Mouse (Mus musculus): Measurements from ENCODE around the gene Ms4a6c.
"Not testable (repeated sequence)": the region's sequence is repeated elsewhere in the genome, so short reads cannot be mapped to it uniquely, and the experiment has no call there.

The Ms4a6c gene

DNA sequence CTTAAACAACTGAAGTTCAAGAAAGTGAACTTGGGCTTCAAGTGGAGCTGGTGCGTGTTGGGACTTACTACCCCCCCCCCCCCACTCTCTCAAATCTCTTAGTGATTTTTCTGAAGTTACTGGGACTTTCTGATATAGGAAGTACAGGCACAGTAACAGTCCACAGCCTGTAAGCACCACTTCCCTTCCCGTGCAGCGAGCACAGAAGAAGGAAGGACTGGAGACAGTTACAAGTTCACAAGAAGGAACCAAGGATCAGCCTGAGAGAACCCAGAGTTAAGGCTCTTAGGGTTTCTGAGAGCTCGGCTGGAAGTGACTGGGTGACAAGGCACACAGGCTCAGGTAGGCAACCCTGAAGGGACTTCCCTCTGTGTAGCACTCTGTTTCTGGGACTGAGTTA, at the start of gene Ms4a6c:
Ms4a6c (plus strand) TSS at position 152 of the 400 bp plus-strand sequence.
- in situ Hi-C loops (cut with MboI, MseI), result not testable (repeated sequence)

DNA sequence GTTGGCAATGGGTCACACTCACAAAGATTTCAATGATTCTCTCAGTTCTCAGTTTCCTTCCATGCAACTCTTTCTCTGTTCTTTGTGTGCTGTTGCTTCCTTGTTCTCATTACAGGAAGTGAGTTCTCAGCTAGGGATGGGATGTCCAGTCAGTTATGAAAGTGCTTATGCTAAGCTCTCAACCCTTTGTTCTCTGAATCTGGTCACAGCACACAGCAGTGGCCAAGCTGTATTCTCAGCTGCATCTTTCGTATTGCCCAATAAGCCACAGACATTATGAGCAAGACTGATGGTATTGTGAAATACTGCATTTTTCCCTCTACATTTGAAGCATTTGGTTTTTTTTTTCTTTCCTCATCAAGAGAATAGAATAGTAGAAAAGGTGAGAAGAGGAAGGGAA, 38.0 kb upstream of the Ms4a6c start:
- in situ Hi-C loops (cut with MboI, MseI), result not testable (repeated sequence)

DNA sequence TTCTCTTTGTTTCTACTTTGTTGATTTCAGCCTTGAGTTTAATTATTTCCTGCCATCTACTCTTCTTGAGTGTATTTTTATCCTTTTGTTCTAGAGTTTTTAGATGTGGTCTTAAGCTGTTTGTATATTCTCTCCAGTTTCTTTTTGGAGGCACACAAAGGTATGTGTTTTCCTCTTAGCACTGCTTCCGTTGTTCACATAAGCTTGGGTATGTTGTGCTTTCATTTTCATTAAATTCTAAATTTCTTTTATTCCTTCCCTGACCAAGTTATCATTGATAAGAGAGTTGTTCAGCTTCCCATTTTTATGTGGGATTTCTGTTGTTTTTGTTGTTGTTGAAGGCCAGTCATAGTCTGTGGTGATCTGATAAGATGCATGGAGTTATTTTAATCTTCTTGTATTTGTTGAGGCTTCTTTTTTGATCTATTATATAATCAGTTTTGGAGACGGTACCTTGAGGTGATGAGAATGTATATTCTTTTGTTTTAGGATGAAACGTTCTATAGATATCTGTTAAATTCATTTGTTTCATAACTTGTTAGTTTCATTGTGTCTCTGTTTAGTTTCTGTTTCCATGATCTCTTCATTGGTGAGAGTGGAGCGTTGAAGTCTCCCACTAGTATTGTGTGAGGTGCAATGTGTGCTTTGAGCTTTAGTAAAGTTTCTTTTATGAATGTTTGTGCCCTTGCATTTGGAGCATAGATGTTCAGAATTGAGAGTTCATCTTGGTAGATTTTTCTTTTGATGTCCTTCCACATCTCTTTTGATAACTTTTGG, 33.9 kb upstream of the Ms4a6c start:
- in situ Hi-C loops (cut with MboI, MseI), result no loop called here

DNA sequence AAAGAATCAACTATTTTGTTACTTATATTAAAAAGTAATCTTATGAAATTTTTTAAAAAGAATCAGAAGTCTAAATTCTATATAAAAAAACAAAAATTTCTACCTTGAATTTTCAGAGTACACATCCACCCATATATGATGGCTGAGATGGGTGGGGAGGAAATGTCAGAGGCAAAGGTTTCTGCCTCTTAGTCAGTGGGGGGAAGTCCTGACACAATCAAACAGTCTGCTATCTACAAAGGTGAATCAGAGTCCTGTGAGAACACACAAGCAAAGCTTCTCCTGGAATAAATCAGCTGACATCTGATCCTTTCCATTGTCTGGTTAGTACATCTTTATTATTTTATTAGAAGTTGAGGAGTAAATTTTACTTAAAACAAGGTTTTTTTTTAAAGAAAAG, 25.8 kb upstream of the Ms4a6c start, which contains the start of gene Ms4a4b:
Ms4a4b (plus strand) TSS at position 216 of the 400 bp plus-strand sequence.
- in situ Hi-C loops (cut with MboI, MseI), result no loop called here

DNA sequence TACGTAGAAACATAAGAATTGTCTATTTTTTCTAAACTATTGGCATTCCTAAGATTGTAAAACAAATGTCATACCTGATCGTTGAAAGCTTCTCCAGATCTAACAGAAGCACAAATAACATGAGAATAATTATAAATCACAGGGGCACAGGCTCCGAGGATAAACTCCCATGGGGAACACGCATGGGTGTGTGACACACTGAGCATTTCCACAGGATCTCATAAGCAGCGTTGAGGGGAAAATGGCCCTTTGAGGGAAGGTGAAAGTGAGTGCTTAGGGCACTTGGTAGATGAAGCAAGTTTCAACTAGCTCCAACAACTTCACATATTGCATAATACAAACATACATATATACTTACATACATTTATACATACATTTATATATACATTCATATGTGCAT, 25.2 kb upstream of the Ms4a6c start:
- in situ Hi-C loops (cut with MboI, MseI), result no loop called here

DNA sequence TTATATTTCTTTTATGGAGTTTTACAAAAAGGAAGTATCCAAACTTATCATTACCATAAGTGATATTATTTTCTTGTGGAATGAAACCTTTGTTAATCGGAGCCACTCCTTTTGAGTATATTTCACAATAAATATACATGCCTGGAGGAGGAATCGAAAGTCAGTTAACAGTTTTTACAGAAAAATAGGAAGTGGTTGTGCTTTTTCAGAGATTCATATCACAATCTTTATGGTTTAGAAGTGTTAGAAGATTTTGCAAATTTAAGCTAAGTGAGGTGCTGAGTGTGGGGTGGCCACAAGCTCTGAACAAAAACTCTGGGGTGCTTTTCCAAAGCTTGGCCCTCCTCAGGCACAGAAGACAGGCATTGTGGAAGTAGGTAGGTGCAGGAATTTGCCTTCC, 21.9 kb upstream of the Ms4a6c start:
- in situ Hi-C loops (cut with MboI, MseI), result no loop called here

DNA sequence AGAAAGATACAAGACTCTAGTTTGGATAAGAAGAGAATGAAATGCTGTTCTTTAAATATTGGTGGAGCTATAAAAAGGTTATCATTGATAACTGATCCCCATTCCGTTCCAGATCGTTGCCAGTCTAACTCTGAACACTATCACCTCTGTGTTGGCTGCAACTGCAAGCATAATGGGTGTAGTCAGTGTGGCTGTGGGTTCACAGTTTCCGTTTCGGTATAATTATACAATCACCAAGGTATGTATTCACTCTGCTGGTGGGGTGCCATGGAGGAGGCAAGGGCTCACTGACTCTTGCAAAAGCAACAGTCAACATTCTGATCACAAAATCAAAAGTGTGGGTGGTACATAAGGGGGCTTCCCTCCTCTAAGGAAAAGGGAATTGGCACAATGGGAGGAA, 10.1 kb upstream of the Ms4a6c start:
- in situ Hi-C loops (cut with MboI, MseI), result loop anchor here (10.0 kb wide), 1 partner anchor 1354 kb away; the partner anchor contains the start of gene Fads2

DNA sequence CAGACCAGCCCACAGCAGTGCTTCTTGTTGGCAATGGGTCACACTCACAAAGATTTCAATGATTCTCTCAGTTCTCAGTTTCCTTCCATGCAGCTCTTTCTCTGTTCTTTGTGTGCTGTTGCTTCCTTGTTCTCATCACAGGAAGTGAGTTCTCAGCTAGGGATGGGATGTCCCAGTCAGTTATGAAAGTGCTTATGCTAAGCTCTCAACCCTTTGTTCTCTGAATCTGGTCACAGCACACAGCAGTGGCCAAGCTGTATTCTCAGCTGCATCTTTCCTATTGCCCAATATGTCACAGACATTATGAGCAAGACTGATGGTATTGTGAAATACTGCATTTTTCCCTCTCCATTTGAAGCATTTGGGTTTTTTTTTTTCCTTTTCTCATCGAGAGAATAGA, 4.4 kb upstream of the Ms4a6c start:
- in situ Hi-C loops (cut with MboI, MseI), result not testable (repeated sequence)

DNA sequence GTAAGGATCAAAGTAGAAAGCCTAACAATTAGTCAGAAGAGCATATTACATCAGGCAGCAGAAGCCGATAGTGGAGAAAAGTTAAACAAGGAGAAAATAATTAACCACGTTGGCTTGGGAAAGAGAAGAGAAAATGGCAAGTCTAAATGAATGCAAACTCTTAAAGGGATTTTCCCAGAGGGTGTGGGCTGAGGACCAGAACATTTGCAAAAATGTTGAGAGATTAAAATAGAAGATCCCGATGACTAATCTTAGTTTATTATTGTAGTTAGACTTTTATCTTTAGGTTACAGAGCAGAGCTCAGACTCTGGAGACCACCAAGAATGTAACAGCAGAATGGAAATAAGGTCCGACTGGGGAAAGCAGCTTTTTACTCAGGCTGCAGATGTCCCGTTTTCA, 2.7 kb upstream of the Ms4a6c start:
- in situ Hi-C loops (cut with MboI, MseI), result no loop called here

DNA sequence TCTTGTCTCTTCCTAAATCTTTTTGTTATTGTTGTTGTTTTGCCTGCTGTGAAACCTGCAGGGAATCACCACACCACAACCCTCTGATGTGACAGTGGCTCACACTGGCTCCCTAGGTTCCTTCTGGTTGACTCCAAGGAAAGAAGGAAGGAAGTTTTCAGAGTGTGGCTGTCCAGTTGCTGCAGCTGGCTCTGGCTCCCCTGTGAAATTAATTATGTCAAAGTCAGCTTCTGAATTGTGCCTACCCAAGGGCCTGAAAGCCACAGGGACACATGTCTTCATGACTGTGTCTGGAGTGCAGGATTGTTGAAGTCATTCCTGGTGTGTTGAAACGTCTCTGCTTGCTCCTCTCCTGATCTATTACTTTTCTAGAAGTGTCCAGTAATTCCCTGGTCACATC, 805 bp upstream of the Ms4a6c start:
- in situ Hi-C loops (cut with MboI, MseI), result not testable (repeated sequence)

DNA sequence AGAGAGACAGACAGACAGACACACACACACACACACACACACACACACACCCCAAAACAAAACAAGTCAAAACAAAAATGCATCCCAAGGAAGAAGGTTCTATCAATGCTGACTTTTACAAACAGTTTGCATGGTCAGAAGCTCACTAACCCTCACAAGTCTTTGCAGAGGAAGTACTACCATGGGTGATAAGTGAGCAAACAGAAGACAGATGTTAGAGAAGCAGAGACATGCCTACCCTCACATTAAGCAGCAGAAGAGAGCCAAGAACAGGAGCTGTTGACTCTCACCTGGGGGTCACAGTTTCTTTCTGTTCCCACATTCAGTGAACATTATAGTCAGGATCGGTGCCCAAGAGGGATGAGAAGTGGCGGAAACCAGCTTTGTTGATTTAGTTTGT, 10.5 kb downstream of the Ms4a6c start:
- in situ Hi-C loops (cut with MboI, MseI), result no loop called here

DNA sequence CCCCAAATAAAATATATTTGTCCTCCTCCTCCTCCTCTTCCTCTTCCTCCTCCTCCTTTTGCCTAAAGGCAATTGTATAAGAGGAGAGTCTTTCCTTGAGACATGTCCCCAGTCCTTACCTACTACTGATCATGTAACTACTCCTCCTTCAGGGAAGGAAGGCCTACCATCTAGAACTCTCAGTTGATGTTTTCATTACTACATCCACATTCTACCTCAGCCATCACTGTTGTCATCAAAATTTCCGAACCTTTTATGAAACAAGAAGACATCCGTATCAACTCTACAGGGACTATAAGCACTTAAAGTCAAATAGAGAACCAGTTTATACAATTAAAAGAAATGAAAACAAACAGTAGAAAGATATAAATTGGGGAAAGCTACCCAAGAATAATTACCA, 13.5 kb downstream of the Ms4a6c start:
- in situ Hi-C loops (cut with MboI, MseI), result no loop called here

DNA sequence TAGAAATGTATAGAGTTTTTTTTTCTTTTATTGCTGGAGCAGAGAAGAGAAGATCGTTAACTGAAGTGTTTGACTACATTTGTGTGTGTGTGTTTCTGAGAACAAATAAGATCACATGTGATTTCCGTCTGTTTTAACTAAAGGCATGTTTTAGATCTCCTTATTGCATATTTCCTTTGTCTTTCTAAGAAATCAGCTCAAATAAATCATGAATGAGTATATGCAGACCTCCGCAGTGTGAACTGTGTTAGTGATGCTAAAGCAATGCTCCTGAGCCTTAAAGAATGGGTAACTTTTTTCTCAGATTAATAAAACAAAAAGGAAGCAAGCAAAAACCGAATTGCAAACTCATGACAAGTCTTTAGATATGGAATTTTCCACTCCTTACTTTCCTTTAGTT, 14.8 kb downstream of the Ms4a6c start:
- in situ Hi-C loops (cut with MboI, MseI), result no loop called here

DNA sequence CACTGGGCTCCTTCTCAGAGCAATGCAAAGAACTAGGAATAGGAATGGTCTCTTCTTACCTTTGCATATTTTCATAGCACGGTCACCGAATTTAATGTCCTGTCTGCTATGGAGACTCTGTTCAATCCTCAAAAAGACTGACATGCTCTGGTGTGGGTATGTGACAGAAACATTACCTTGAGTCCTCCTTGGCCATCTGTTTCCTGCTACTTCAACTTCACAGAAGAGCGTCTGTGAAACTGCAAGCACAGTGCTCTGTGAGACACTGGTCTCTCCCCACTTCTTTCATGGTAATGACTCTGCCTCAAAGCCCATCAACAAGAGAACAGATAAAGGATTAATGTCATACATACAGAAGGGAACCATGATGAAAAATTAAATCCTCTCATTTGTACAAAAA, 15.2 kb downstream of the Ms4a6c start:
- in situ Hi-C loops (cut with MboI, MseI), result no loop called here

DNA sequence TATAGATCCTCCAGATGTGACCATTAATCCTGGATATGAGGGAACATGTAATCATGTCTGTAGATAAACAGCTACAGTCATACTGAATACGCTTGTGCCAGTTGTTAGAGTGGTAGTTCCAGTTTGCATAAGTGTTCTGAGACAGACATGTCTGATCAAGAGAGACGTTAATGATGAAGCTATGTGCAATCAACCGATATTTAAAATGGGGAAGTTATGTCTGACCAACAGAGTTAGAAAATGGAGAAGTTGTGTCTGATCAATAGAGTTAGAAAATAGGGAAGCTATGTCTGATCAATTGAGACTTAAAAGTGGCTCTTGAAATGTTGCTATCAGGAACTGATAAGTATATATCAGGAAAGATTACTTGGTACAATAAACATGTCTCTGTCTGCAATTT, 16.1 kb downstream of the Ms4a6c start:
- in situ Hi-C loops (cut with MboI, MseI), result loop anchor here (5.0 kb wide), 1 partner anchor 37 kb away; no protein-coding TSS in a partner anchor

DNA sequence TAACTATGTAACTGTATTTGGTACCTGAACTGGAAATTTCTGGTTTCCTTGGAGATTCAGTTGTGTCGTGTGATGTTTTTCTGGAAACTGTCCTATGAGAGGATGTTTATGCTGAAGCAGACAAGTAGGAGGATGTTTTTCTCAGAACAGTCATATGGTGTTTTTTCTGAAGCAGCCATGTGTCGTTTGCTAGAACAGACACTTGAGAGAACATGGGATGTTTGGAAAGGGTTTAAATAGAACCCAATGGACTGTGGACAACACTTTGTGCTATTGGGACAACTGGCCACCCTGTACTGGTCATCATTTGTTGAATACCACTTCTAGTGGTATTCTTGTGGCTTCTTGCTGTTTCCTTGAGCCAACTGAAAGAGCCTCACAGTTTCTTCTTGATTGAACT, 16.6 kb downstream of the Ms4a6c start, which contains the start of gene Gm8369:
Gm8369 (plus strand) TSS at position 193 of the 400 bp plus-strand sequence.
- in situ Hi-C loops (cut with MboI, MseI), result loop anchor here (5.0 kb wide), 1 partner anchor 37 kb away; no protein-coding TSS in a partner anchor

DNA sequence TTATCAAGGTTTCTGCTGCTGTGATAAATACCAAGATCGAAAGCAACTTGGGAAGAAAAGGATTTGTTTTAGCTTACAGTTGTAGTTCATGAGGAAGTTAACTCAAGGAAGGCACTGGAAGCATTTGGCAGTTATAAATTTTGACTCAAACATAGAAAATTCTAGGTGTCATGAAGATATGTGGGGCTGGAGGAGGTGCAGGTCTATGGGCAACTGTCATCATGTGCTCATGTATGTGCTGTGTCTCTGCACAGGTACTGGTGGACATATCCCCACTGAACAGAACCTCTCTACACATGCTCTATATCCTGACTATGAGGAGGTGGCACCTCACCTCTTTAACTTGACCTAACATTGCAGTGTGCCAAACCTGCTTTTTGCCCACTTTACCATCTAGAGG, 17.4 kb downstream of the Ms4a6c start:
- in situ Hi-C loops (cut with MboI, MseI), result loop anchor here (5.0 kb wide), 1 partner anchor 36 kb away; no protein-coding TSS in a partner anchor

DNA sequence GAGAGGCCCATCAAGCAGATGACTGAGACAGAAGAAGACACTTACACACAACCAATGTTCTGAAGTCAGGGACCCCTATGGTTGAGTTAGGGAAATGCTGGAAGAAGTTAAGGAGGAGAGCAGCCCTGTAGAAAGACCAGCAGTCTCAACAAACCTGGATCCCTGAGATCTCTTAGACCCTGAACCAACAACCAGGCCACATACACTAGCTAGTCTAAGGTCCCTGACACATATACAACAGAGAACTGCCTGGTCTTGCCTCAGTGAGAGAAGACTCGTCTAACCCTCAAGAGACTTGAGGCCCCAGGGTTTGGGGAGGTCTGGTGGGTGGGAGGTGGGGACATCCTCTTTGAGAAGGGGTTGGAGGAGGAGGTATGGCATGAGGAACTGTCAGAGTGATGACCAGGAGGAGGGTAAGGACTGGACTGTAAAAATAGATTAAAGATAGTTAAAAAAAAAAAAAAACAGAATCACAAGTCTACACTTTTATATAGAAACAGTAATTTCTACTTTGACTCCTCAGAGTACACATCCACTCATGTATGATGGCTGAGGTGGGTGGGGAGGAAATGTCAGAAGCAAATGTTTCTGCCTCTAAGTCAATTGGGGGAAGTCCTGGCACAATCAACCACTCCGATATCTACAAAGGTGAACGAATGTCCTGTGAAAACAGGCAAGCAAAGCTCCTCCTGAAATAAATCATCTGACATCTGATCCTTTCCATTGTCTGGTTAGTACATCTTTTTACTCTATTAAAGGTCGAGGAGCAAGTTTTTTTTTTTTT, 22.4 kb downstream of the Ms4a6c start:
- in situ Hi-C loops (cut with MboI, MseI), result no loop called here

DNA sequence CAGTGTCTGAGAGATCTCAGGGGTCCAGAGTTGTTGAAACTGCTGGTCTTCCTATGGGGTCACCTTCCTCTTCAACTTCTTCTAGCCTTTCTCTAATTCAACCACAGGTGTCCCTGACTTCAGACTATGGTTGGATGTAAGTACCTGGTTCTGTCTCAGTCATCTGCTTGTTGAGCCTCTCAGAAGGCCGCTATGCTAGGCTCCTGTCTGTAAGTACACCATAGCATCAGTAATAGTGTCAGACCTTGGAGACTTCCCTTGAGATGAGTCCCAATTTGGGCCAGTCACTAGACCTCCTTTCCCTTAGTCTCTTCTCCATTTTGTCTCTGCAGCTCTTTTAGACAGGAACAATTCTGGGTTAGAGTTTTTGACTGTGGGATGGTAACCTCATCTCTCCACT, 23.5 kb downstream of the Ms4a6c start:
- in situ Hi-C loops (cut with MboI, MseI), result no loop called here

DNA sequence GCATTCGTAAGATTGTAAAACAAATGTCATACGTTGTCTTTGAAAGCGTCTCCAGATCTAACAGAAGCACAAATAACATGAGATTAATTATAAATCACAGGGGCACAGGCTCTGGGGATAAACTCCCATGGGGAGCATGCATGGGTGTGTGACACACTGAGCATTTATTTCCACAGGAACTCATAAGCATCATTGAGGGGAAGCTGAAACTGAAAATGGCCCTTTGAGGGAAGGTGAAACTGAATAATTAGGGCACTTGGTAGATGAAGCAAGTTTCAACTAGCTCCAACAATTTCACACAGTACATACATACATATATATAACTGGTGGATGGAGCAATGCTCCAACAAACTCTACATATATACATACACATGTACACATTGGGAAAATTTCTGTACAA, 25.4 kb downstream of the Ms4a6c start:
- in situ Hi-C loops (cut with MboI, MseI), result no loop called here

DNA sequence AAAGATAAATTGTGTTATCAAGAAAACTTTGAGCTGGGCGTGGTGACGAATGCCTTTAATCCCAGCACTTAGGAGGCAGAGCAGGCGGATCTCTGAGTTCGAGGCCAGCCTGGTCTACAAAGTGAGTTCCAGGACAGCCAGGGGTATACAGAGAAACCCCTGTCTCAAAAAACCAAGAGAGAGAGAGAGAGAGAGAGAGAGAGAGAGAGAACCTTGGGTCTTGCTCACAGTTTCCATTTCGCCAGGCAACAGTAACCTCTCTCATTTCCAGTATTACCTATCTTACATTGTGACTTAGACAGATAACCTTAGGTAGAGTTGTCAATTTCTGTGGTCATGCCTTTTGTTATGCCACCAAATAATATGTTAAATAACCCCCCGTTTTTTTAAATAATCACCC, 27.2 kb downstream of the Ms4a6c start:
- in situ Hi-C loops (cut with MboI, MseI), result no loop called here

DNA sequence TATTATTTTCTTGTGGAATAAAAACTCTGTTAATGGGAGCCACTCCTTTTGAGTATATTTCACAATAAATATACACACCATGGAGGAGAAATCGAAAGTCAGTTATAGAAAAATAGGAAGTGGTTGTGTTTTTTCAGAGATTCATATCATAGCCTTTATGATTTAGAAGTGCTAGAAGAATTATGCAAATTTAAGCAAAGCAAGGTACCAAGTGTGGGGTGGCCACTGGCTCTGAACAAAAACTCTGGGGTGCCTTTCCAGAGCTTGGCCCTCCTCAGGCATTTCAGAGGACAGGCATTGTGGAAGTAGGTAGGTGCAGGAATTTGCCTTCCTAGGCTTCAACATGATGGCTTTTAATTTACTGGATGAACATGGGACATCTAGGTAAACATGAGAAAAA, 28.1 kb downstream of the Ms4a6c start:
- in situ Hi-C loops (cut with MboI, MseI), result not testable (repeated sequence)

DNA sequence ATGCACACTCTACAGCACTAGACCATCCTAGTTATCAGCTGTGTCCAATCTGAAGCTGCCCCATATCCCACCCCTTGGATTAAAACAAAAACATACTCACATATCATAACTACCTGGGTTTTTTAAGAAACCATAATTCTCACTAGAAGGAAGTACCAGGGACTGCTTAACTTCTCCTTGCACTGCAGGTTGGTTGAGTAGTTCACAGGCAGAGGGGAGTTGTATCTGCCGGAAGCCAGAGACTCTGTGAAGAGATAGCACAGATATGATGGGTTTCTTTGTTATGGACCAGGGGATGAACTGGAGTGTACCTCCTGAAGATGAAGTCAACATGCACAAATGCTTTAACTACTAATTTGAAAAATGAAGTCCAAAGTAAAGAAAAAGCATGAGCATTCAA, 31.6 kb downstream of the Ms4a6c start:
- in situ Hi-C loops (cut with MboI, MseI), result no loop called here

Data from T-helper 1 cell (primary cell).